Mouse (Mus musculus): ENCODE measurements around the gene Eef1a2.

DNA sequence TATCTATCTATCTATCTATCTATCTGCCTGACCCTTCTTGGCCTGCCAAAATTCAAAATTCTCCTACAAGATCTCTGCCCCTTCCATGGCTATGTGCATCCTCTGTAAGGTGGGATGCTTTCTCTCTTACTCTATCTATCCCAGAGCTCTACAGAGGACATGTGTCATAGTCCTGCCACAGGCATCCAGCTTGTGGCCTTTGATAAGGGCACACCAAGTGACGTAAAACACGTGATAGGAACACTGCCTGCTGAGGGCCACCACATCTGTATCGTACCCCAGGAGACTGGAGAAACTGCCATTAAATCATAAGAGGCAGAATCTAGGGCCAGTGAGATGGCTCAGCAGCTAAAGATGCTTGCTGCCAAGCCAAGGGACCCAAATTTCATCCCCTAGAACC is 41.4 kb downstream of the Eef1a2 start:
- no peak for TF ChIP-seq POLR2A (IDR thresholded peaks at IDR 0.05; ENCODE audit: insufficient read depth, low read length)
- TF ChIP-seq EP300 (IDR thresholded peaks at IDR 0.05; ENCODE audit: insufficient read depth, low read depth, low read length): no peak

Measured in ES-Bruce4 (cell line).